Mouse (Mus musculus) kidney, embryonic 15.5 days (tissue): Measurements from ENCODE around the gene Snx3. TPM values are rescaled to one million over a fixed set of nuclear protein-coding genes. Genes with fewer than 3 reads are reported as not detected.

ENCODE experiments used
- ATAC-seq: fragments of 200-750 bp; cut with Nextera tagmentation; replicated peaks from 2 replicates; pipeline ENCODE4 v1.8.0; 2017; ENCODE audit warnings: moderate TSS enrichment; ENCODE audit not compliant: low FRiP score
- H3K27ac ChIP-seq: fragments of 300-500 bp; sonication (generic); 2 replicates; pipeline ENCODE4 v1.5.1; 2015; ENCODE audit warnings: mild to moderate bottlenecking, inconsistent platforms
- H3K27me3 ChIP-seq: fragments of 300-500 bp; sonication (generic); 2 replicates; pipeline ENCODE4 v1.6.1; 2015; ENCODE audit warnings: inconsistent platforms
- H3K36me3 ChIP-seq: fragments of 300-500 bp; sonication (generic); 2 replicates; pipeline ENCODE4 v1.6.1; 2015; ENCODE audit warnings: inconsistent platforms
- H3K4me1 ChIP-seq: fragments of 300-500 bp; sonication (generic); 2 replicates; pipeline ENCODE4 v1.6.1; 2015; ENCODE audit warnings: inconsistent platforms
- H3K4me2 ChIP-seq: fragments of 300-500 bp; sonication (generic); 2 replicates; pipeline ENCODE4 v1.6.1; 2015; ENCODE audit warnings: moderate library complexity, mild to moderate bottlenecking, inconsistent platforms
- H3K4me3 ChIP-seq: fragments of 300-500 bp; sonication (generic); replicated peaks from 2 replicates; pipeline ENCODE4 v1.5.1; 2015; ENCODE audit warnings: mild to moderate bottlenecking, inconsistent platforms
- H3K9ac ChIP-seq: fragments of 300-500 bp; sonication (generic); 2 replicates; pipeline ENCODE4 v1.6.1; 2015; ENCODE audit warnings: mild to moderate bottlenecking, inconsistent platforms
- H3K9me3 ChIP-seq: fragments of 300-500 bp; sonication (generic); replicated peaks from 2 replicates; pipeline ENCODE4 v1.6.1; 2016; ENCODE audit warnings: inconsistent platforms
- WGBS: fragments of 180-500 bp; shearing (Covaris S2); methylation state at CpG from one replicate; pipeline ENCODE4 v1.1.7; 2015; ENCODE audit warnings: mixed read lengths; 5-methylcytosine and 5-hydroxymethylcytosine counted together
- polyA plus RNA-seq: library from polyadenylated mRNA; unstranded; fragments of >200 nt; fragmentation: Nextera tagmentation; extraction: Ambion mirVana; gene quantifications from 2 replicates; pipeline ENCODE4 v1.2.1, GENCODE M21; 2015

Gene Snx3
- polyA plus RNA-seq, 1 experiment from 2014 or later, result 335 TPM

DNA sequence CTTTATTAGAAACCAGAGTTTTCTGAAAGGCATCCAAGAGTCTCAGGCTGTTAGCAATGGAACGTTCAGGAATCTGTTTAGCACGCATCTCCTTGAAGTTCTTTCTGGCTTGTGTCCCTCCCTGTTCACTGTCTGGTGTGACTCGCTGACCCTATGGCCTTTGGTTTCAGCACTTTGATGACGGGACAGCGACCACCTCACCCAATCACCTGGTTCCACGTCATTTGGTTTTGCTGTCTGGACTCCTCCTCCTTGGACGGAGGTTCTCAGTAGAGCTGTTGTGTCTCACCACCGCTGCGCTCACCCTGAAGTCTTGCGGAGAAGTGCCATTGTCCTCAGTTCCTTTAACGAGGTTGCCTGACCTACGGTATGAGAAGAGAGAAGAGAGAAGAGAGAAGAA, 60.4 kb downstream of the Snx3 start:
- Histone ChIP-seq H3K9ac (no peak overlapping the region), H3K27ac (no peak overlapping the region), H3K4me1 (no peaks in the 10 kb centered on the region), H3K27me3 (peaks cover 56% of the 10 kb centered on the region), H3K4me3 (no peak overlapping the region), H3K9me3 (no peaks in the 10 kb centered on the region), H3K36me3 (no peaks in the 10 kb centered on the region), H3K4me2 (no peak overlapping the region)
- no peak for ATAC-seq
- 3% methylated on average over 12 of the region's 12 CpGs for WGBS

GRCm38 (mm10) chr10:42572567-42572966, 70.7 kb downstream of the Snx3 start:
- WGBS, result under 1% methylated on average over 20 of the region's 20 CpGs
- Histone ChIP-seq H3K27ac (no peak overlapping the region), H3K9me3 (no peaks in the 10 kb centered on the region), H3K4me1 (peaks cover 5% of the 10 kb centered on the region; the same call in 1 of the 2 replicates), H3K4me2 (no peak overlapping the region), H3K4me3 (0 out of 2 replicates have a peak overlapping the region, but pooled peaks have one; percentile 7), H3K27me3 (peaks cover 97% of the 10 kb centered on the region), H3K36me3 (no peaks in the 10 kb centered on the region), H3K9ac (no peak overlapping the region)
- ATAC-seq, result no peak

DNA sequence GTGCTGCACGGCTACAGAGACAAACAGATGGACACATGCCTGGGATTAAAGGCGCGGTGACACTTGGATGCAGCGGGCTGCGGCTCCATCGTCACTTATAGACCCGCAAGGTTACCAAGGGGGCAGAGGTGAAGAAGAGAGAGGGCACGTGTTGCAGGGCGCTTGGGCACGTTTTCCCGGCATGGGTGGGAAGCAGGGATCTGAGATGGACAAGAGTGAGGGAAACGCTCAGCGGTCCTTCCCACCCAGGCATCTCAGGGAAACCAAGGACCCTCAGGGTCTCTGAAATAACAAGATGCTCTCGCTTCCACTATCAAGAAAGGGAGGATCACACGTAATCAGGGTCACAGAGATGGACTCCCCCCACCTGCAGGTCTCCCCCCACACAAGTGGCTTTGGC, 71.1 kb downstream of the Snx3 start:
- WGBS, result 1% methylated on average over 15 of the region's 15 CpGs
- Histone ChIP-seq H3K9ac (no peak overlapping the region), H3K4me2 (no peak overlapping the region), H3K36me3 (no peaks in the 10 kb centered on the region), H3K27ac (no peak overlapping the region), H3K27me3 (peaks cover 98% of the 10 kb centered on the region), H3K9me3 (no peaks in the 10 kb centered on the region), H3K4me1 (peaks cover 5% of the 10 kb centered on the region; the same call in 1 of the 2 replicates), H3K4me3 (0 out of 2 replicates have a peak overlapping the region, but pooled peaks have one; percentile 7)
- no peak for ATAC-seq

- Histone ChIP-seq H3K36me3 (no peaks in the 10 kb centered on the region), H3K27ac (no peak overlapping the region), H3K9me3 (no peaks in the 10 kb centered on the region), H3K27me3 (peaks cover 99% of the 10 kb centered on the region), H3K4me1 (peaks cover 12% of the 10 kb centered on the region), H3K4me2 (no peak overlapping the region), H3K4me3 (no peak overlapping the region), H3K9ac (no peak overlapping the region)
- WGBS, result 3% methylated on average over 10 of the region's 10 CpGs
- ATAC-seq, result no peak
These were observed 72.8 kb downstream of the Snx3 start for GRCm38 (mm10) chr10:42574639-42575038.

DNA sequence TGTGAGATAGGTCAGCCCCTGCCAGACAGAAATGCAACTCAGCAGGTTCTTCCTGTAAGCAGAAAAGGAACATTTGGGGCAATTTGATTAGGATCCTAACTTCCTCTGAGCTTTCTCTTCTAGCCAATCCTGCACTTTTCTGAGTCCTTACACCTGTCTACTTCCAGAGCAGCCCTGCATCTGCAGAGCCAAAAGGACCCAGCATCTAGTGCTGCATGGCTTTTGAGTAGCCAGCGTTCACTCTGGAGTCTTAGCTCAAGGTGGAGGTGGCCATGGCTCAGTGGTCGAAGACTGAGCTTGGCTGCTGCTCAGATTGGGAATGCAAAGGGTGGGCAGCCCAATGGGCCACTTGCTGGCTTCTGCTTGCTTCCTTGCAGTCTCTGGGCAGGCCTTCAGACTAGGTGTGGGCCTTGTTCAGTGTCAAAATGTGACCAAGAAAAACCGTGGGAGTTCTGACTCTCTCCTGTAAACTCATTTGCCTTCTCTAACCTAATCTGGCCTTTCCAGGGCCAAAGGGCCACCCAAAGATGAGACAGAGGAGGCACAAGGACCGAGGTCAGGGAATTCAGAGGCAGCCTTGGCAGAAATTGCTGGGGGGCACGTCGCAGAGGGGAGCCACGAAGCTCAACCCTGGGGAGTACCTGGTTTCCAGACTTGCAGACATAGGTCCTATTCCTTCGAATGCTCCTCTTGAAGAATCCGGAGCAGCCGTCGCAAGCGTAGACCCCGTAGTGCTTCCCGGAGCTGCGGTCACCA, 75.9 kb downstream of the Snx3 start:
- no peak for ATAC-seq
- under 1% methylated on average over 15 of the region's 15 CpGs for WGBS
- Histone ChIP-seq H3K4me1 (peaks cover 34% of the 10 kb centered on the region), H3K4me2 (no peak overlapping the region), H3K27ac (no peak overlapping the region), H3K9me3 (no peaks in the 10 kb centered on the region), H3K27me3 (peaks cover 100% of the 10 kb centered on the region), H3K36me3 (no peaks in the 10 kb centered on the region), H3K4me3 (no peak overlapping the region), H3K9ac (no peak overlapping the region)

DNA sequence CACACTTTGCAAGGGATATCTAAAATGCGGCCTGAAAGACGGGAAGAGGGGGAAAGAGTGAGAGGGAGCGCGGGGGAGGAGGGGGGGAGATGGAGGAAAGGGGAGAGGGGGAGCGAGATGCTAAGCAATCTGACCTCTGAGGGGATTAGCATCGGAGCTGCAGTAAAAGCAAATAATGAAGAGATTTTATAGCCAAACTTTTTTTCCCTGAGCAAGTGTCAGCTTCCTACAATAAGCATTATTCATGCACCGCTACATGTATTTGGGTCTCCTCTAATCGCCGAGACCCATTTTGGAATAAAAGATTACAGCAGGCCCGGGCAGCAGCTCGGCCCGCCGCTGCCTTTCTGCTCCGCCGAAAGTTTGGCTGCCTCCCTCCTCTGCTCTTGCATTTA, 76.4 kb downstream of the Snx3 start:
- no peak overlapping the region for H3K4me2 ChIP-seq
- H3K9ac ChIP-seq, result no peak overlapping the region
- ATAC-seq, result no peak
- no peaks in the 10 kb centered on the region for H3K9me3 ChIP-seq
- no peaks in the 10 kb centered on the region for H3K36me3 ChIP-seq
- peaks cover 38% of the 10 kb centered on the region for H3K4me1 ChIP-seq
- no peak overlapping the region for H3K4me3 ChIP-seq
- peaks cover 100% of the 10 kb centered on the region for H3K27me3 ChIP-seq
- WGBS, result 2% methylated on average over 15 of the region's 15 CpGs
- H3K27ac ChIP-seq, result no peak overlapping the region

GRCm38 (mm10) chr10:42578698-42579474, 77.1 kb downstream of the Snx3 start:
- Histone ChIP-seq H3K36me3 (no peaks in the 10 kb centered on the region), H3K4me1 (peaks cover 44% of the 10 kb centered on the region), H3K27ac (no peak overlapping the region), H3K4me2 (0 out of 2 replicates have a peak overlapping the region, but pooled peaks have one; percentile 45), H3K9me3 (no peaks in the 10 kb centered on the region), H3K27me3 (peaks cover 100% of the 10 kb centered on the region), H3K4me3 (peak overlapping the region; percentile 2; the same call in 1 of the 2 replicates), H3K9ac (no peak overlapping the region)
- 1% methylated on average over 22 of the region's 22 CpGs for WGBS
- no peak for ATAC-seq

GRCm38 (mm10) chr10:42579475-42580130, 77.8 kb downstream of the Snx3 start:
- H3K27ac ChIP-seq, result no peak overlapping the region
- ATAC-seq, result 0 out of 2 replicates have a peak, but pooled peaks have one; percentile 23
- H3K27me3 ChIP-seq, result peaks cover 100% of the 10 kb centered on the region
- no peak overlapping the region for H3K9ac ChIP-seq
- peaks cover 51% of the 10 kb centered on the region for H3K4me1 ChIP-seq
- H3K36me3 ChIP-seq, result no peaks in the 10 kb centered on the region
- H3K4me2 ChIP-seq, result peak overlapping the region; percentile 45
- 1% methylated on average over 40 of the region's 41 CpGs for WGBS
- no peaks in the 10 kb centered on the region for H3K9me3 ChIP-seq
- peak overlapping the region; percentile 2 for H3K4me3 ChIP-seq

GRCm38 (mm10) chr10:42580131-42580950, 78.5 kb downstream of the Snx3 start:
- peaks cover 100% of the 10 kb centered on the region for H3K27me3 ChIP-seq
- H3K27ac ChIP-seq, result no peak overlapping the region
- no peak for ATAC-seq
- H3K4me3 ChIP-seq, result peak overlapping the region; percentile 2
- H3K4me1 ChIP-seq, result peaks cover 52% of the 10 kb centered on the region
- H3K4me2 ChIP-seq, result peak overlapping the region; percentile 45
- H3K9me3 ChIP-seq, result no peaks in the 10 kb centered on the region
- under 1% methylated on average over 29 of the region's 29 CpGs for WGBS
- no peaks in the 10 kb centered on the region for H3K36me3 ChIP-seq
- H3K9ac ChIP-seq, result no peak overlapping the region

- Histone ChIP-seq H3K4me3 (0 out of 2 replicates have a peak overlapping the region, but pooled peaks have one; percentile 2), H3K9ac (no peak overlapping the region), H3K9me3 (no peaks in the 10 kb centered on the region), H3K4me1 (peaks cover 52% of the 10 kb centered on the region), H3K27me3 (peaks cover 100% of the 10 kb centered on the region), H3K4me2 (no peak overlapping the region), H3K27ac (no peak overlapping the region), H3K36me3 (no peaks in the 10 kb centered on the region)
- no peak for ATAC-seq
- 1% methylated on average over 7 of the region's 7 CpGs for WGBS
These were observed 79.1 kb downstream of the Snx3 start for GRCm38 (mm10) chr10:42580951-42581277.
